Mouse (Mus musculus) forebrain, postnatal 0 days (tissue): ENCODE data around the gene Mbnl1. TPM values are rescaled to one million over a fixed set of nuclear protein-coding genes. Genes with fewer than 3 reads are reported as not detected.

Experiments
- ATAC-seq: fragments of 200-750 bp; cut with Nextera tagmentation; 2 replicates; pipeline ENCODE4 v1.8.0; 2017; ENCODE audit warnings: mild to moderate bottlenecking, moderate library complexity
- DNase-seq: peaks from one replicate; pipeline ENCODE4 v3.0.0-alpha.2; 2015
- H3K27ac ChIP-seq: fragments of 300-500 bp; sonication (generic); 2 replicates; pipeline ENCODE4 v1.5.1; 2014; ENCODE audit warnings: low read depth, mild to moderate bottlenecking, antibody characterized with exemption, low read length, moderate library complexity, mixed read lengths
- H3K27me3 ChIP-seq: fragments of 300-500 bp; sonication (generic); 2 replicates; pipeline ENCODE4 v1.6.1; 2014; ENCODE audit warnings: mild to moderate bottlenecking, low read length, mixed read lengths; ENCODE audit not compliant: insufficient read depth
- H3K36me3 ChIP-seq: fragments of 300-500 bp; sonication (generic); 2 replicates; pipeline ENCODE4 v1.6.1; 2014; ENCODE audit warnings: mild to moderate bottlenecking, moderate library complexity; ENCODE audit not compliant: insufficient read depth
- H3K4me1 ChIP-seq: fragments of 300-500 bp; sonication (generic); 2 replicates; pipeline ENCODE4 v1.6.1; 2014; ENCODE audit warnings: antibody characterized with exemption; ENCODE audit not compliant: insufficient read depth
- H3K4me2 ChIP-seq: fragments of 300-500 bp; sonication (generic); 2 replicates; pipeline ENCODE4 v1.6.1; 2014; ENCODE audit warnings: low read depth, mild to moderate bottlenecking, moderate library complexity
- H3K4me3 ChIP-seq: fragments of 300-500 bp; sonication (generic); 2 replicates; pipeline ENCODE4 v1.5.1; 2014; ENCODE audit warnings: low read depth, low read length, mixed read lengths
- H3K9ac ChIP-seq: fragments of 300-500 bp; sonication (generic); 2 replicates; pipeline ENCODE4 v1.6.1; 2014; ENCODE audit warnings: mild to moderate bottlenecking
- H3K9me3 ChIP-seq: fragments of 300-500 bp; sonication (generic); 2 replicates; pipeline ENCODE4 v1.6.1; 2016; ENCODE audit warnings: low read length
- CTCF ChIP-seq: sonication (generic); IDR thresholded peaks from 2 replicates; pipeline ENCODE4 v1.5.1; 2016; ENCODE audit warnings: antibody characterized with exemption, control low read depth, low read depth
- WGBS: fragments of 180-500 bp; shearing (Covaris S2); extraction: QIAGEN DNeasy Blood & Tissue Kit; methylation state at CpG from one replicate; pipeline ENCODE4 v1.1.7; 2014; 5-methylcytosine and 5-hydroxymethylcytosine counted together
- polyA plus RNA-seq: library from polyadenylated mRNA; unstranded; fragments of >200 nt; fragmentation: Nextera tagmentation; extraction: Ambion mirVana; gene quantifications from 2 replicates; pipeline ENCODE4 v1.2.1, GENCODE M21; 2015
- total RNA-seq: library from RNA; depleted of rRNA; stranded (reverse); fragments of >200 nt; gene quantifications from 2 replicates; pipeline ENCODE4 v1.2.3, GENCODE M21; 2014

Mbnl1 gene
- total and polyA plus RNA-seq, 2 experiments from 2014 or later: 42.7 to 84.7 TPM

- ATAC-seq (no peak), DNase-seq (peak; percentile 14)
- Histone ChIP-seq H3K4me1 (peaks cover 20% of the 10 kb centered on the region; the same call in 1 of the 2 replicates), H3K27ac (no peak overlapping the region), H3K27me3 (no peaks in the 10 kb centered on the region), H3K9me3 (no peaks in the 10 kb centered on the region), H3K36me3 (no peaks in the 10 kb centered on the region), H3K9ac (no peak overlapping the region), H3K4me3 (peak overlapping the region; percentile 96), H3K4me2 (peak overlapping the region; percentile 76)
- no peak for TF ChIP-seq CTCF
- WGBS: 23% methylated on average over 7 of the region's 7 CpGs
These were observed 29.7 kb downstream of the Mbnl1 start for GRCm38 (mm10) chr3:60502155-60502987.

GRCm38 (mm10) chr3:60503196-60503595, 30.6 kb downstream of the Mbnl1 start:
- WGBS: 36% methylated on average over 7 of the region's 7 CpGs
- DNase-seq: peak; percentile 39
- no peak for TF ChIP-seq CTCF
- Histone ChIP-seq H3K27me3 (no peaks in the 10 kb centered on the region), H3K9ac (no peak overlapping the region), H3K4me1 (peaks cover 20% of the 10 kb centered on the region; the same call in 1 of the 2 replicates), H3K4me2 (peak overlapping the region; percentile 76), H3K9me3 (no peaks in the 10 kb centered on the region), H3K27ac (no peak overlapping the region), H3K36me3 (no peaks in the 10 kb centered on the region), H3K4me3 (peak overlapping the region; percentile 3; the same call in 1 of the 2 replicates)
- no peak for ATAC-seq

- no peak overlapping the region for H3K4me3 ChIP-seq
- H3K4me2 ChIP-seq: no peak overlapping the region
- no peak overlapping the region for H3K9ac ChIP-seq
- peaks cover 20% of the 10 kb centered on the region; the same call in 1 of the 2 replicates for H3K4me1 ChIP-seq
- TF ChIP-seq CTCF: no peak
- DNase-seq (no peak), ATAC-seq (no peak)
- no peaks in the 10 kb centered on the region for H3K27me3 ChIP-seq
- H3K27ac ChIP-seq: no peak overlapping the region
- no peaks in the 10 kb centered on the region for H3K9me3 ChIP-seq
- no peaks in the 10 kb centered on the region for H3K36me3 ChIP-seq
- WGBS: 67% methylated on average over 5 of the region's 5 CpGs
These were observed 32.3 kb downstream of the Mbnl1 start for GRCm38 (mm10) chr3:60504775-60505430.

GRCm38 (mm10) chr3:60506821-60507220, 34.2 kb downstream of the Mbnl1 start:
- WGBS: 96% methylated on average over 5 of the region's 5 CpGs
- no peak overlapping the region for H3K27ac ChIP-seq
- 0 out of 2 replicates have a peak, but pooled peaks cover 11% of the 10 kb centered on the region for H3K4me1 ChIP-seq
- DNase-seq: no peak
- no peak for ATAC-seq
- H3K4me3 ChIP-seq: no peak overlapping the region
- TF ChIP-seq CTCF: no peak
- H3K9me3 ChIP-seq: no peaks in the 10 kb centered on the region
- no peaks in the 10 kb centered on the region for H3K36me3 ChIP-seq
- no peak overlapping the region for H3K4me2 ChIP-seq
- no peaks in the 10 kb centered on the region for H3K27me3 ChIP-seq
- no peak overlapping the region for H3K9ac ChIP-seq

- no peak for TF ChIP-seq CTCF
- ATAC-seq (no peak), DNase-seq (no peak)
- no peaks in the 10 kb centered on the region for H3K9me3 ChIP-seq
- H3K36me3 ChIP-seq: no peaks in the 10 kb centered on the region
- H3K27ac ChIP-seq: no peak overlapping the region
- no peak overlapping the region for H3K9ac ChIP-seq
- no peaks in the 10 kb centered on the region for H3K27me3 ChIP-seq
- H3K4me2 ChIP-seq: no peak overlapping the region
- H3K4me3 ChIP-seq: no peak overlapping the region
- 97% methylated on average over 3 of the region's 3 CpGs for WGBS
- H3K4me1 ChIP-seq: 0 out of 2 replicates have a peak, but pooled peaks cover 5% of the 10 kb centered on the region
These were observed 34.9 kb downstream of the Mbnl1 start for GRCm38 (mm10) chr3:60507496-60507895.

- no peak overlapping the region for H3K9ac ChIP-seq
- WGBS: 97% methylated on average over 2 of the region's 2 CpGs
These were observed 35.3 kb downstream of the Mbnl1 start for GRCm38 (mm10) chr3:60507979-60508378.

GRCm38 (mm10) chr3:60511197-60511596, 38.6 kb downstream of the Mbnl1 start:
- 92% methylated on average over 3 of the region's 3 CpGs for WGBS
- no peak for TF ChIP-seq CTCF
- H3K27ac ChIP-seq: no peak overlapping the region
- no peaks in the 10 kb centered on the region for H3K27me3 ChIP-seq
- H3K4me2 ChIP-seq: no peak overlapping the region
- H3K36me3 ChIP-seq: no peaks in the 10 kb centered on the region
- DNase-seq (no peak), ATAC-seq (no peak)
- no peaks in the 10 kb centered on the region for H3K4me1 ChIP-seq
- H3K9ac ChIP-seq: no peak overlapping the region
- no peaks in the 10 kb centered on the region for H3K9me3 ChIP-seq
- no peak overlapping the region for H3K4me3 ChIP-seq

More at GRCm38 (mm10) chr3:60507979-60508378, 35.3 kb downstream of the Mbnl1 start:
- no peak overlapping the region for H3K4me2 ChIP-seq
- ATAC-seq: no peak
- no peak for DNase-seq
- 0 out of 2 replicates have a peak, but pooled peaks cover 5% of the 10 kb centered on the region for H3K4me1 ChIP-seq
- H3K9me3 ChIP-seq: no peaks in the 10 kb centered on the region
- TF ChIP-seq CTCF: no peak
- H3K4me3 ChIP-seq: no peak overlapping the region
- H3K27ac ChIP-seq: no peak overlapping the region
- H3K36me3 ChIP-seq: no peaks in the 10 kb centered on the region
- H3K27me3 ChIP-seq: no peaks in the 10 kb centered on the region
